Mouse (Mus musculus): ENCODE results near the gene Adamts20. TPM values are rescaled to one million over a fixed set of nuclear protein-coding genes. Genes with fewer than 3 reads are reported as not detected.

Adamts20 gene
- polyA plus RNA-seq, 1 experiment from 2014 or later, result 2.2 TPM

Other genes with a start within 250 kb of the Adamts20 start
- gene Pus7l, start 78.1 kb upstream of the Adamts20 start, polyA plus RNA-seq (2015; fragmentation: Nextera tagmentation; extraction: Ambion mirVana), result 7.9 and 8.7 TPM in 2 replicates
- 8.3 and 9.9 TPM in 2 replicates for gene Irak4, start 78.2 kb upstream of the Adamts20 start, polyA plus RNA-seq (2015; fragmentation: Nextera tagmentation; extraction: Ambion mirVana)
- 86.1 and 88.7 TPM in 2 replicates for gene Twf1, start 124.5 kb upstream of the Adamts20 start, polyA plus RNA-seq (2015; fragmentation: Nextera tagmentation; extraction: Ambion mirVana)
- gene Tmem117, start 163.8 kb upstream of the Adamts20 start, polyA plus RNA-seq (2015; fragmentation: Nextera tagmentation; extraction: Ambion mirVana), result 3.7 and 3.8 TPM in 2 replicates